Mouse (Mus musculus) right cerebral cortex, postnatal 25 days (tissue): ENCODE measurements around the gene Gm3435.
"Not testable (repeated sequence)": the region's sequence is repeated elsewhere in the genome, so short reads cannot be mapped to it uniquely, and the experiment has no call there.

ENCODE experiments used
- DNase-seq: peaks from one replicate; pipeline ENCODE4 v3.0.0; 2022

The Gm3435 gene

GRCm38 (mm10) chr17:15009706-15010413, at the start of gene Gm3435:
Gene Gm3435 (plus strand): TSS chr17:15010176.
- not testable (repeated sequence) for DNase-seq

- DNase-seq = no peak
Measured at GRCm38 (mm10) chr17:14960520-14960919, 49.5 kb upstream of the Gm3435 start.

GRCm38 (mm10) chr17:14960951-14961556, 48.9 kb upstream of the Gm3435 start, which contains the start of gene Phf10:
Gene Phf10 (minus strand): TSS chr17:14961273.
- DNase-seq = peak; percentile 22

DNA sequence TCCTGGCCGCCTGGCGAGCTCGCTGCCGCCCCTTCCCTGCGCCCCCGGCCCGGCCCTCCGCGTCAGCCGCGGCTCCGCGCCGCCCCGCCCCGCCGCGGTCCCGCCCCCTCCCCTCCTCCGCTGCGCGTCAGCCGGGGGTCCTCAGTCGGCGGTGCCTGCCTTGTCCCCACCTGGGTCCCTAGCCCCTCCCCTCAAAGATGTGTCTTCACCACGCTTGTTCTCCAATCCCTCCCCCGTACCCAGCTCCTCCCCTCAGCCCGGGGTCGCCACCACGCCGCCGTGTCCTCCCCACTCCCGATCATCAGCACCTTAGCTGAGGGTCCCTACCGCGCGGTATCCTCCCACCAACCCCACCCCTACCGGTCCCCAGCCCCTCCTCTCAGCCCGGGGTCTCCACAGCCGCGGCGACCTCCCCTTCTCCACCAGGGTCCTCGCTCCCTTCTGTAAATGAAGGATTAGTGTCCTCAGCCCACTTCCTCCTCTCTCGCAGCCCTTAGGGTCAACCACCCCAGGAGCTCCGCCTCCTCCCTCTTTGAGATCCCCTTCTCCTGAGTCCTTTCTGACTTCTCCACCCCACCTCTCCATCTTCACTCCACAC, 48.3 kb upstream of the Gm3435 start:
- not testable (repeated sequence) for DNase-seq

DNA sequence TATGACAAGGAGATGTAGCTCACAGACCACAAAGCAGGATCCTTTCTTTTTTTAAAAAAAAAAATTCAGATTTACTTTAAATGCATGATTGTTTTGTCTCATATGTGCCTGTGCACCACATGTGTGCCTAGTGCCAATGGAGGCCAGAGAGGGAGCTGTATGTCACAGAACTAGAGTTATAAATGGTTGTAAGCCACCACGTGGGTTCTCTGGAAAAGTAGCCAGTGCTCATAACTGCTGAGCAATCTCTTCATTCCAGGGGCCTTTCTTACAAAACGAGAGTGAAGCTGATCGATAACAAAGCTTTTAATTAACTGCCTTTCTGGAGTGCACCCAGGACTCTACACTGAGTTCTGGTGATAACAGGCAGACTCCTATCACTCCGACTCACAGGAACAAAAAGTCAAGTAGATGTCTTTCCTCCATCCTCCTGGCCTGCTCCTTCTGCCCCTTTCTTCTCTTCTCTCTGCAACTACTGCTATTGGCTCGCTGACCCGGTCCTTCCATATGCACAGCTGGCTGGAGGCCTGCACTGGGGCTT, 41.5 kb upstream of the Gm3435 start:
- DNase-seq = not testable (repeated sequence)

DNA sequence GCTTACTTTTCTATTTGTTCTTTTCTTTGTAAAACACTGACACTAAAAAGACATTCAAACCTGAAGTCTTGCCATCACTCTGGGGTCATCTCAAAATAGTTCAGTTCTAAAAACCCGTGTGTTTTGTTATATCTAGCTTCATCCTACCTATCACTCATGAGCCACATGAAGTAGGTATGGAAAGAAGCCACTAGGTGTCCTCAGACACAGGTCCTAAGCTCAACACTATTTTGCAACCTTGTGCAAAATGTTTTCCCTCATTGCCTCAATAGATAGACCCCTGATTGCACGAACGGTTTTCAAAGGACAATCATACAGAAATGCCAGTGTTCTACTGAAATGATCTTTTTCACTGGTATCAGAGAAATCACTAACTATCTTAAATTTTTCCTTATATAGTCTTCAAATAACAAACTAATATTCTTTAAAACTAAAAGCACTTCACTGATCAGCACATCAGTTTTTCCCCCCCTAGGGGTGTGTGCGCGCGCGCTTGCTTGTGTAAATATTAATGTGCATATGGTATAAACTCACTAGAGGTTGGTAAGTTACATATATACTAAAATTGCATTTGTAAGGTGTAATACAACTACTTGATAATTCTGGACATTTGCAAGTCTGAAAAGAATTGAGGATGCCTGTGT, 32.1 kb upstream of the Gm3435 start:
- not testable (repeated sequence) for DNase-seq

- DNase-seq = not testable (repeated sequence)
Measured at GRCm38 (mm10) chr17:14978362-14979038, 31.5 kb upstream of the Gm3435 start, which contains the start of the genes 9030025P20Rik and Gm3417. Gene 9030025P20Rik (plus strand): TSS chr17:14978468. Gene Gm3417 (minus strand): TSS chr17:14978790.

- peak; percentile 2 for DNase-seq
Measured at GRCm38 (mm10) chr17:14990116-14990702, 19.8 kb upstream of the Gm3435 start.

DNA sequence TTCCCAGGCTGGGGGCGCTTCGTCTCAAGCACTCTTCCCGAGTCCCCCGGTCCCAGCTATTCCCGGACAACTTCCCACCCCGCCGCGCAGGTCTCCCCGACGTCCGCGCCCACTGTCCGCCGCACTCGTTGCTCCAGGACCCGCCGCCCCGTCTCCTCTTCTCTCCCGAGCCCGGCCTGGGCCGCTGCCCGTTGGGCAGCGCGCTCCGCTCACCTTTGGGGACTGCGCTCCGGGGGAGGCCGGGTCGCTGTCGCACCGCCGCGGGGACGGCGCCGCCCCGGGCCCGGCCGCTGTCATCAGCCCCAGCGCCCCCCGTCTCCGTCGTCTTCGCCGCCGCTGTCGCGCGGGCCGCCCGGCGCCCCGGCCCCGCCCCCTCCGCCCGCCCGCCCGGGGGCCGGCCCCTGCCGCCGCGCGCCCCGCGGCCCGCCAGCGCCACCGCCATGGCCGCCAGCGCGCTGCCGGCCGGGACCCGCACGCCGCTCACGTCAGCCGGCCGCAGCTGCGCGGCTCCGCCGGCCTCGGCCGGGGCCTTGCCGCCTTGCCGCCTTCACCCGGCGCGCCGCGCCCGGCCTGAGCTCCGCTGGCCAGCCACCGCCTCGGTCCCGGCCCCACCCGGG, 17.3 kb upstream of the Gm3435 start:
- DNase-seq = not testable (repeated sequence)

DNA sequence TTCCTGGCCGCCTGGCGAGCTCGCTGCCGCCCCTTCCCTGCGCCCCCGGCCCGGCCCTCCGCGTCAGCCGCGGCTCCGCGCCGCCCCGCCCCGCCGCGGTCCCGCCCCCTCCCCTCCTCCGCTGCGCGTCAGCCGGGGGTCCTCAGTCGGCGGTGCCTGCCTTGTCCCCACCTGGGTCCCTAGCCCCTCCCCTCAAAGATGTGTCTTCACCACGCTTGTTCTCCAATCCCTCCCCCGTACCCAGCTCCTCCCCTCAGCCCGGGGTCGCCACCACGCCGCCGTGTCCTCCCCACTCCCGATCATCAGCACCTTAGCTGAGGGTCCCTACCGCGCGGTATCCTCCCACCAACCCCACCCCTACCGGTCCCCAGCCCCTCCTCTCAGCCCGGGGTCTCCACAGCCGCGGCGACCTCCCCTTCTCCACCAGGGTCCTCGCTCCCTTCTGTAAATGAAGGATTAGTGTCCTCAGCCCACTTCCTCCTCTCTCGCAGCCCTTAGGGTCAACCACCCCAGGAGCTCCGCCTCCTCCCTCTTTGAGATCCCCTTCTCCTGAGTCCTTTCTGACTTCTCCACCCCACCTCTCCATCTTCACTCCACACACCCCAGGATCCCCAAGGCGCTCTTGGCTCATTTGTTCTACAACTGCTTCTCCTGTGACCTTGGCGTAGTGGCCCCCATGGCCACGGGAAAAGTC, 16.7 kb upstream of the Gm3435 start:
- DNase-seq = not testable (repeated sequence)

GRCm38 (mm10) chr17:14994140-14994539, 15.8 kb upstream of the Gm3435 start:
- DNase-seq = not testable (repeated sequence)

DNA sequence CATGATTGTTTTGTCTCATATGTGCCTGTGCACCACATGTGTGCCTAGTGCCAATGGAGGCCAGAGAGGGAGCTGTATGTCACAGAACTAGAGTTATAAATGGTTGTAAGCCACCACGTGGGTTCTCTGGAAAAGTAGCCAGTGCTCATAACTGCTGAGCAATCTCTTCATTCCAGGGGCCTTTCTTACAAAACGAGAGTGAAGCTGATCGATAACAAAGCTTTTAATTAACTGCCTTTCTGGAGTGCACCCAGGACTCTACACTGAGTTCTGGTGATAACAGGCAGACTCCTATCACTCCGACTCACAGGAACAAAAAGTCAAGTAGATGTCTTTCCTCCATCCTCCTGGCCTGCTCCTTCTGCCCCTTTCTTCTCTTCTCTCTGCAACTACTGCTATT, 9.9 kb upstream of the Gm3435 start:
- not testable (repeated sequence) for DNase-seq

DNA sequence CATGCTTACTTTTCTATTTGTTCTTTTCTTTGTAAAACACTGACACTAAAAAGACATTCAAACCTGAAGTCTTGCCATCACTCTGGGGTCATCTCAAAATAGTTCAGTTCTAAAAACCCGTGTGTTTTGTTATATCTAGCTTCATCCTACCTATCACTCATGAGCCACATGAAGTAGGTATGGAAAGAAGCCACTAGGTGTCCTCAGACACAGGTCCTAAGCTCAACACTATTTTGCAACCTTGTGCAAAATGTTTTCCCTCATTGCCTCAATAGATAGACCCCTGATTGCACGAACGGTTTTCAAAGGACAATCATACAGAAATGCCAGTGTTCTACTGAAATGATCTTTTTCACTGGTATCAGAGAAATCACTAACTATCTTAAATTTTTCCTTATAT, 888 bp upstream of the Gm3435 start:
- DNase-seq = not testable (repeated sequence)

- peak; percentile 3 for DNase-seq
Measured at GRCm38 (mm10) chr17:15021503-15022220, 11.7 kb downstream of the Gm3435 start.

DNA sequence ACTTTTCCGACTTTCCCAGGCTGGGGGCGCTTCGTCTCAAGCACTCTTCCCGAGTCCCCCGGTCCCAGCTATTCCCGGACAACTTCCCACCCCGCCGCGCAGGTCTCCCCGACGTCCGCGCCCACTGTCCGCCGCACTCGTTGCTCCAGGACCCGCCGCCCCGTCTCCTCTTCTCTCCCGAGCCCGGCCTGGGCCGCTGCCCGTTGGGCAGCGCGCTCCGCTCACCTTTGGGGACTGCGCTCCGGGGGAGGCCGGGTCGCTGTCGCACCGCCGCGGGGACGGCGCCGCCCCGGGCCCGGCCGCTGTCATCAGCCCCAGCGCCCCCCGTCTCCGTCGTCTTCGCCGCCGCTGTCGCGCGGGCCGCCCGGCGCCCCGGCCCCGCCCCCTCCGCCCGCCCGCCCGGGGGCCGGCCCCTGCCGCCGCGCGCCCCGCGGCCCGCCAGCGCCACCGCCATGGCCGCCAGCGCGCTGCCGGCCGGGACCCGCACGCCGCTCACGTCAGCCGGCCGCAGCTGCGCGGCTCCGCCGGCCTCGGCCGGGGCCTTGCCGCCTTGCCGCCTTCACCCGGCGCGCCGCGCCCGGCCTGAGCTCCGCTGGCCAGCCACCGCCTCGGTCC, 14.0 kb downstream of the Gm3435 start:
- not testable (repeated sequence) for DNase-seq

DNA sequence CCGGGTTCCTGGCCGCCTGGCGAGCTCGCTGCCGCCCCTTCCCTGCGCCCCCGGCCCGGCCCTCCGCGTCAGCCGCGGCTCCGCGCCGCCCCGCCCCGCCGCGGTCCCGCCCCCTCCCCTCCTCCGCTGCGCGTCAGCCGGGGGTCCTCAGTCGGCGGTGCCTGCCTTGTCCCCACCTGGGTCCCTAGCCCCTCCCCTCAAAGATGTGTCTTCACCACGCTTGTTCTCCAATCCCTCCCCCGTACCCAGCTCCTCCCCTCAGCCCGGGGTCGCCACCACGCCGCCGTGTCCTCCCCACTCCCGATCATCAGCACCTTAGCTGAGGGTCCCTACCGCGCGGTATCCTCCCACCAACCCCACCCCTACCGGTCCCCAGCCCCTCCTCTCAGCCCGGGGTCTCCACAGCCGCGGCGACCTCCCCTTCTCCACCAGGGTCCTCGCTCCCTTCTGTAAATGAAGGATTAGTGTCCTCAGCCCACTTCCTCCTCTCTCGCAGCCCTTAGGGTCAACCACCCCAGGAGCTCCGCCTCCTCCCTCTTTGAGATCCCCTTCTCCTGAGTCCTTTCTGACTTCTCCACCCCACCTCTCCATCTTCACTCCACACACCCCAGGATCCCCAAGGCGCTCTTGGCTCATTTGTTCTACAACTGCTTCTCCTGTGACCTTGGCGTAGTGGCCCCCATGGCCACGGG, 14.7 kb downstream of the Gm3435 start:
- not testable (repeated sequence) for DNase-seq

GRCm38 (mm10) chr17:15025513-15025912, 15.5 kb downstream of the Gm3435 start:
- DNase-seq = not testable (repeated sequence)

DNA sequence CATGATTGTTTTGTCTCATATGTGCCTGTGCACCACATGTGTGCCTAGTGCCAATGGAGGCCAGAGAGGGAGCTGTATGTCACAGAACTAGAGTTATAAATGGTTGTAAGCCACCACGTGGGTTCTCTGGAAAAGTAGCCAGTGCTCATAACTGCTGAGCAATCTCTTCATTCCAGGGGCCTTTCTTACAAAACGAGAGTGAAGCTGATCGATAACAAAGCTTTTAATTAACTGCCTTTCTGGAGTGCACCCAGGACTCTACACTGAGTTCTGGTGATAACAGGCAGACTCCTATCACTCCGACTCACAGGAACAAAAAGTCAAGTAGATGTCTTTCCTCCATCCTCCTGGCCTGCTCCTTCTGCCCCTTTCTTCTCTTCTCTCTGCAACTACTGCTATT, 21.4 kb downstream of the Gm3435 start:
- DNase-seq = not testable (repeated sequence)

- not testable (repeated sequence) for DNase-seq
Measured at GRCm38 (mm10) chr17:15040455-15040854, 30.5 kb downstream of the Gm3435 start.
